Mouse (Mus musculus): ENCODE results near the gene Tmem242.

DNA sequence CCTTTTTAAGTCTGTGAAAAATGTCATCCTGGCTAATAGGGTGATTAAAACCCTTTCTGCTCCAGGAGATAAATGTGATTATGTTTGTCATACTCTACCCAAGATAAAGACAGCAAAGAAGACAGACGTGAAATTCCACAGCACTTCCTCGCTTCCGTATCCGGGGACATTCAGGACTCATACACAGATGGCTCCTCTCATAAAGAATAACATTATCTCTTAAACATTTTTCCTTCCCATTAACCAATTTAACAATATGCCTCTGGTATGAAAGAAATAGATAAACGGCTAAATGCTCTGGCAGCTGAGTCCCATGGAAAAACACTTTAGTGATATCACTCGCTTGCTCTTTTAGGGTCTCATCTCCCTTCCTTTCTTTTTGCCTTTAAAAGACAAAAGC, 33.0 kb downstream of the Tmem242 start:
- TF ChIP-seq CTCF (IDR thresholded peaks at IDR 0.05; ENCODE audit: extremely low read depth, insufficient read length, insufficient replicate concordance, low read depth, low read length): no peak
- no peak for TF ChIP-seq POLR2A (IDR thresholded peaks at IDR 0.05; ENCODE audit: low read depth, low read length)

All from small intestine, adult 2 months (tissue).